9 mouse cellular contexts compared by ENCODE assay signal in genomic region chr7:30607706-30608309, GRCm38 (mm10). TPM values are rescaled to one million over a fixed set of nuclear protein-coding genes. Genes with fewer than 3 reads are reported as not detected.
DNase-seq lines count a peak whose midpoint lies in the region; ATAC-seq and TF ChIP-seq lines count a peak whose summit lies in the region.
"Had no signal": no experiment of that assay in that cellular context is flagged by ENCODE, and none has a peak within 500 bp of the region (broad histone marks: within the 10 kb centered on the region; RNA-seq: fewer than 3 reads in every experiment).

No protein-coding gene starts in this region.

- H3K9ac ChIP-seq in forebrain, embryonic 14.5 days (ENCODE audit: low read length): no peak overlapping the region; the same call in 1 of the 2 replicates
- H3K9ac ChIP-seq in liver, embryonic 11.5 days (ENCODE audit: low read depth, low read length): no peak overlapping the region

- H3K4me2 ChIP-seq in forebrain, embryonic 14.5 days (ENCODE audit: low read length): no peak overlapping the region
- no peak overlapping the region for H3K4me2 ChIP-seq in liver, embryonic 11.5 days

- no peak for TF ChIP-seq POLR2A in olfactory bulb, adult 2 months (IDR thresholded peaks at IDR 0.05; ENCODE audit: insufficient read depth, low read depth, low read length)

- DNase-seq in cerebellum, postnatal 36 days: peak; percentile 48 to 58
- DNase-seq in cerebellum, adult 11-12 months: no peak
- DNase-seq in urinary bladder, postnatal 25 days (ENCODE audit: low spot score): peak; percentile 60
- no peak for DNase-seq in urinary bladder, postnatal 10 days (ENCODE audit: low spot score)
- peak; percentile 54 for DNase-seq in forebrain, embryonic 14.5 days (ENCODE audit: low spot score)
- DNase-seq in liver, embryonic 11.5 days (ENCODE audit: low spot score): peak; percentile 58
- no peak for DNase-seq in right cerebral cortex, adult 18-20 months

- TF ChIP-seq CTCF in olfactory bulb, adult 2 months (IDR thresholded peaks at IDR 0.05; ENCODE audit: insufficient read depth, low read depth, low read length): 0 out of 2 replicates have a peak, but pooled peaks have one; percentile 14

- no peaks in the 10 kb centered on the region for H3K9me3 ChIP-seq in forebrain, embryonic 14.5 days (replicated peaks; ENCODE audit: control insufficient read depth, low read length)
- H3K9me3 ChIP-seq in liver, embryonic 11.5 days (ENCODE audit: control insufficient read depth, low read length): no peaks in the 10 kb centered on the region

- no peak overlapping the region for H3K27ac ChIP-seq in forebrain, embryonic 14.5 days (ENCODE audit: low read depth, low read length)
- H3K27ac ChIP-seq in liver, embryonic 11.5 days (ENCODE audit: low read depth, low read length): no peak overlapping the region
- no peak overlapping the region for H3K27ac ChIP-seq in olfactory bulb, adult 2 months (ENCODE audit: insufficient read depth, low read depth, low read length)

- H3K4me1 ChIP-seq in forebrain, embryonic 14.5 days (ENCODE audit: control insufficient read depth, insufficient read depth, low read length): no peaks in the 10 kb centered on the region
- 0 out of 2 replicates have a peak, but pooled peaks cover 2% of the 10 kb centered on the region for H3K4me1 ChIP-seq in liver, embryonic 11.5 days (replicated peaks; ENCODE audit: control insufficient read depth, insufficient read depth, low read length)
- no peaks in the 10 kb centered on the region for H3K4me1 ChIP-seq in olfactory bulb, adult 2 months (ENCODE audit: control insufficient read depth, insufficient read depth, low read length)

- no peaks in the 10 kb centered on the region for H3K36me3 ChIP-seq in forebrain, embryonic 14.5 days (ENCODE audit: control insufficient read depth, insufficient read depth, low read length)
- H3K36me3 ChIP-seq in liver, embryonic 11.5 days (ENCODE audit: control insufficient read depth, insufficient read depth, low read length): no peaks in the 10 kb centered on the region

- no peak overlapping the region for H3K4me3 ChIP-seq in forebrain, embryonic 14.5 days (ENCODE audit: low read depth, low read length)
- H3K4me3 ChIP-seq in liver, embryonic 11.5 days (ENCODE audit: low read depth, low read length): no peak overlapping the region
- no peak overlapping the region for H3K4me3 ChIP-seq in olfactory bulb, adult 2 months (ENCODE audit: insufficient read depth, low read depth, low read length)

- H3K27me3 ChIP-seq in forebrain, embryonic 14.5 days (replicated peaks; ENCODE audit: control insufficient read depth, insufficient read depth, low read length): no peaks in the 10 kb centered on the region
- no peaks in the 10 kb centered on the region for H3K27me3 ChIP-seq in liver, embryonic 11.5 days (replicated peaks; ENCODE audit: control insufficient read depth, insufficient read depth, low read length)

- 31% methylated on average over 8 of the region's 8 CpGs for WGBS in forebrain, embryonic 14.5 days
- WGBS in liver, embryonic 11.5 days: 27% methylated on average over 8 of the region's 8 CpGs
- 29% methylated on average over 8 of the region's 8 CpGs for WGBS in olfactory bulb, adult 2 months

- peak; percentile 42; the same call in 1 of the 2 replicates for ATAC-seq in forebrain, embryonic 14.5 days
- ATAC-seq in liver, embryonic 11.5 days (replicated peaks; ENCODE audit: low FRiP score): 0 out of 2 replicates have a peak, but pooled peaks have one; percentile 34

RNA-seq across cellular contexts. Expression of gene Upk1a, which starts 4.8 kb away (rescaled TPM):
- 0.20 and 0.25 TPM in 2 replicates for polyA plus RNA-seq in forebrain, embryonic 14.5 days (2014; fragmentation: Nextera tagmentation; extraction: Ambion mirVana)
- polyA plus RNA-seq in liver, embryonic 11.5 days (2014; fragmentation: Nextera tagmentation; extraction: Ambion mirVana): 0.66 and 1.5 TPM in 2 replicates
- not detected in 2 replicates for polyA plus RNA-seq in olfactory bulb, adult 2 months (2012; ENCODE audit: insufficient read depth, insufficient read length, low replicate concordance, missing spikeins)

RNA-seq across cellular contexts. Expression of gene Zbtb32, which starts 9.1 kb away (rescaled TPM):
- 0.12 and 0.34 TPM in 2 replicates for polyA plus RNA-seq in forebrain, embryonic 14.5 days (2014; fragmentation: Nextera tagmentation; extraction: Ambion mirVana)
- polyA plus RNA-seq in liver, embryonic 11.5 days (2014; fragmentation: Nextera tagmentation; extraction: Ambion mirVana): 0.25 and 0.62 TPM in 2 replicates
- not detected in 2 replicates for polyA plus RNA-seq in olfactory bulb, adult 2 months (2012; ENCODE audit: insufficient read depth, insufficient read length, low replicate concordance, missing spikeins)

RNA-seq across cellular contexts. Expression of gene Cox6b1, which starts 18.1 kb away (rescaled TPM):
- polyA plus RNA-seq in forebrain, embryonic 14.5 days (2014; fragmentation: Nextera tagmentation; extraction: Ambion mirVana): 909 and 1,141 TPM in 2 replicates
- 809 and 909 TPM in 2 replicates for polyA plus RNA-seq in liver, embryonic 11.5 days (2014; fragmentation: Nextera tagmentation; extraction: Ambion mirVana)
- 1,523 TPM in 1 of 2 replicates, not detected in the other for polyA plus RNA-seq in olfactory bulb, adult 2 months (2012; ENCODE audit: insufficient read depth, insufficient read length, low replicate concordance, missing spikeins)

RNA-seq across cellular contexts. Expression of gene Kmt2b, which starts 19.3 kb away (rescaled TPM):
- 8.7 and 9.6 TPM in 2 replicates for polyA plus RNA-seq in forebrain, embryonic 14.5 days (2014; fragmentation: Nextera tagmentation; extraction: Ambion mirVana)
- 7.4 and 11.4 TPM in 2 replicates for polyA plus RNA-seq in liver, embryonic 11.5 days (2014; fragmentation: Nextera tagmentation; extraction: Ambion mirVana)
- 696 TPM in 1 of 2 replicates, not detected in the other for polyA plus RNA-seq in olfactory bulb, adult 2 months (2012; ENCODE audit: insufficient read depth, insufficient read length, low replicate concordance, missing spikeins)

RNA-seq across cellular contexts. Expression of gene Etv2, which starts 27.8 kb away (rescaled TPM):
- polyA plus RNA-seq in forebrain, embryonic 14.5 days (2014; fragmentation: Nextera tagmentation; extraction: Ambion mirVana): not detected in 2 replicates
- 0.16 and 0.17 TPM in 2 replicates for polyA plus RNA-seq in liver, embryonic 11.5 days (2014; fragmentation: Nextera tagmentation; extraction: Ambion mirVana)
- not detected in 2 replicates for polyA plus RNA-seq in olfactory bulb, adult 2 months (2012; ENCODE audit: insufficient read depth, insufficient read length, low replicate concordance, missing spikeins)
- polyA plus RNA-seq: limb, embryonic 14.5 days had no signal

Comparison
In these comparisons a context has a peak if more than half of its experiments do, and no peak if none do; other contexts are left out.
1. DNase-seq: peak in cerebellum, postnatal 36 days (2 of 2), urinary bladder, postnatal 25 days (single experiment), forebrain, embryonic 14.5 days (single experiment) and liver, embryonic 11.5 days (single experiment); none in cerebellum, adult 11-12 months (single experiment), urinary bladder, postnatal 10 days (single experiment) and right cerebral cortex, adult 18-20 months (single experiment).